Mouse (Mus musculus): ENCODE data around the gene Irf2bp2. TPM values are rescaled to one million over a fixed set of nuclear protein-coding genes. Genes with fewer than 3 reads are reported as not detected.
A peak's percentile ranks its signal among the peaks of the same experiment; 100 is the strongest.

Gene Irf2bp2
- polyA plus RNA-seq, 1 experiment from 2014 or later, result 12.1 TPM

DNA sequence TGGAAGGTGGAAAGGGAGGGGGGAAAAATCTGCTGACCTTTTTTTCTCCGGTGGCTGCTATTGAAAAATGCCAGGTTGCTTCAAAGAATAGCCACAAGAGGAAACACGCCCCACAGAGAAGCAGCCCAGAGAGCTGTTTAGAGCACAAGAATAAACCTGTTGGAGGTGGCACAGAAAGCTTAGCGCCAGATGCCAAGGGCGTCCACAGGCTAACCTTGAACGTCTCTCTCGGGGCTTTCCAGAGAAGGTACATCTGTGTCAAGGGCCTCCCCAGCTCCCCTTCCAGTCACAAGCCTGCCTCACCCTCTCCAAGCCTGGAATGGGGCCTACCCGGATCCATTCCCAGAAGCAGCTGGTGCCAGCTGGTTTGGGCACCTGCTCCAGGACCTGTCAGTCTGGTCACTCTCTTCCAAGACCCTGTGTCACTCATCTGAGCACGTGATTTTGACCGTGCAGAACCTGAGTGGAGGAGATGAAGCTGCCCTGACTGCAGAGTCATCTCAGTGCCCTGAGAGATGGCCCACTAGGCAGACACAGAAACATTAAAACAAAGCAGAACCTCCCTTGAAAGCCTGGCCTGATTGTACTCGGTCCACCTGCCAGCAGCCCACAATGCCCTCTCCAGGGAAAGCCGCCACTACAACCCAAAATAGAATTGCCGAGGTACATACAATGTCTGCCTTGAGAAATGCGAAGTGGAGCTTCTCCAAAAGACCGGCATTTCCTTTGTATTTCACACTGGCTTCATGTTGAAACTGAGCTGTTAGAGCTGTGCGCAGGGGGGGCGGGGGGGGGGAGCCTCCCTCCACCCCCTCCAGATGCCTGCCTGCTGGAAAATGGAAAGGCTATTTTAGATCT, 1.6 kb upstream of the Irf2bp2 start:
- peak overlapping the region; percentile 100 for H3K27ac ChIP-seq (ENCODE audit: low read length)
- H3K4me3 ChIP-seq (ENCODE audit: low read length), result peak overlapping the region; percentile 92
- ATAC-seq (ENCODE audit: low FRiP score, low TSS enrichment), result no peak
- no peaks in the 10 kb centered on the region for H3K27me3 ChIP-seq (ENCODE audit: insufficient read depth, low read length)
- 14% methylated on average over 16 of the region's 16 CpGs for WGBS
- H3K36me3 ChIP-seq (ENCODE audit: insufficient read depth, low read length), result peaks cover 9% of the 10 kb centered on the region
- peak overlapping the region; percentile 100 for H3K9ac ChIP-seq (replicated peaks; ENCODE audit: low read length)
- H3K4me2 ChIP-seq (replicated peaks; ENCODE audit: low read depth, low read length), result peak overlapping the region; percentile 90
- peaks cover 33% of the 10 kb centered on the region for H3K4me1 ChIP-seq (ENCODE audit: insufficient read depth, low read length)
- no peaks in the 10 kb centered on the region for H3K9me3 ChIP-seq (ENCODE audit: low read length)

DNA sequence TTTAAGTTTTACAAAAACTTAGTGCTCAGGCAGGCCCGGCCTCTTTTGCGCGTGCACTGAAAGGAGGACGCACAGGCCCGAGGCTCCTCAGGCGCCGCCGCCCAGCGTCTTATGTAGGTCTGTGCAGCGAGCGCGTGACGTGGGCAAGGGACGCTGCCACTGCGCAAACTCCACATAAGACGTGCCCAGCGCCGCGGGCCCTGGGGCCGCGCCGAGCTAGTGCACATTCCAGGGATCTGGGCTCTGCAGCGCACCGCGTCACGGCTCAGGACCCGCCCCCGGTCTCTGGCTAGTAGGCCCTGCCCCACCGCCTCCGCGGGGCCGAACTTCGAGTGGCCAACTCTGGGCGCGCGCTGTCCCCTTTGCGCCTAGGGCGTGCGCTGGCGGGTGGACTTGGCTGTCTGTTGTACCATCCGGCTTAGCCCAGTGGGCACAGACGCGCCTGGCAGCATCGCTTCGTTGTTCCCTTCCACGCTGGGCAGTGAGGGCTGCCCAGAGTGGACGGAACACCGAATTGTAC, 755 bp upstream of the Irf2bp2 start:
- Histone ChIP-seq H3K4me1 (ENCODE audit: insufficient read depth, low read length) (peaks cover 31% of the 10 kb centered on the region), H3K27ac (ENCODE audit: low read length) (peak overlapping the region; percentile 100), H3K36me3 (ENCODE audit: insufficient read depth, low read length) (peaks cover 14% of the 10 kb centered on the region), H3K4me2 (replicated peaks; ENCODE audit: low read depth, low read length) (peak overlapping the region; percentile 90), H3K4me3 (ENCODE audit: low read length) (peak overlapping the region; percentile 92), H3K9ac (replicated peaks; ENCODE audit: low read length) (peak overlapping the region; percentile 100), H3K9me3 (ENCODE audit: low read length) (no peaks in the 10 kb centered on the region), H3K27me3 (ENCODE audit: insufficient read depth, low read length) (no peaks in the 10 kb centered on the region)
- ATAC-seq (ENCODE audit: low FRiP score, low TSS enrichment), result peak; percentile 94
- WGBS, result under 1% methylated on average over 48 of the region's 48 CpGs

- no peaks in the 10 kb centered on the region for H3K27me3 ChIP-seq (ENCODE audit: insufficient read depth, low read length)
- no peaks in the 10 kb centered on the region for H3K9me3 ChIP-seq (ENCODE audit: low read length)
- ATAC-seq (ENCODE audit: low FRiP score, low TSS enrichment), result no peak
- H3K9ac ChIP-seq (replicated peaks; ENCODE audit: low read length), result peak overlapping the region; percentile 100
- peaks cover 41% of the 10 kb centered on the region for H3K4me1 ChIP-seq (ENCODE audit: insufficient read depth, low read length)
- under 1% methylated on average over 105 of the region's 113 CpGs for WGBS
- H3K27ac ChIP-seq (ENCODE audit: low read length), result peak overlapping the region; percentile 100
- H3K4me3 ChIP-seq (ENCODE audit: low read length), result peak overlapping the region; percentile 92
- H3K36me3 ChIP-seq (ENCODE audit: insufficient read depth, low read length), result peaks cover 17% of the 10 kb centered on the region
- H3K4me2 ChIP-seq (replicated peaks; ENCODE audit: low read depth, low read length), result peak overlapping the region; percentile 96
Observed at GRCm38 (mm10) chr8:126592771-126593571, 815 bp downstream of the Irf2bp2 start.

GRCm38 (mm10) chr8:126592381-126592770, 1.4 kb downstream of the Irf2bp2 start:
- H3K9me3 ChIP-seq (ENCODE audit: low read length), result no peaks in the 10 kb centered on the region
- peak overlapping the region; percentile 100 for H3K9ac ChIP-seq (replicated peaks; ENCODE audit: low read length)
- under 1% methylated on average over 42 of the region's 45 CpGs for WGBS
- H3K4me1 ChIP-seq (ENCODE audit: insufficient read depth, low read length), result peaks cover 43% of the 10 kb centered on the region
- H3K27ac ChIP-seq (ENCODE audit: low read length), result peak overlapping the region; percentile 100
- H3K4me3 ChIP-seq (ENCODE audit: low read length), result peak overlapping the region; percentile 92
- no peaks in the 10 kb centered on the region for H3K27me3 ChIP-seq (ENCODE audit: insufficient read depth, low read length)
- no peak for ATAC-seq (ENCODE audit: low FRiP score, low TSS enrichment)
- peak overlapping the region; percentile 96 for H3K4me2 ChIP-seq (replicated peaks; ENCODE audit: low read depth, low read length)
- peaks cover 17% of the 10 kb centered on the region for H3K36me3 ChIP-seq (ENCODE audit: insufficient read depth, low read length)

DNA sequence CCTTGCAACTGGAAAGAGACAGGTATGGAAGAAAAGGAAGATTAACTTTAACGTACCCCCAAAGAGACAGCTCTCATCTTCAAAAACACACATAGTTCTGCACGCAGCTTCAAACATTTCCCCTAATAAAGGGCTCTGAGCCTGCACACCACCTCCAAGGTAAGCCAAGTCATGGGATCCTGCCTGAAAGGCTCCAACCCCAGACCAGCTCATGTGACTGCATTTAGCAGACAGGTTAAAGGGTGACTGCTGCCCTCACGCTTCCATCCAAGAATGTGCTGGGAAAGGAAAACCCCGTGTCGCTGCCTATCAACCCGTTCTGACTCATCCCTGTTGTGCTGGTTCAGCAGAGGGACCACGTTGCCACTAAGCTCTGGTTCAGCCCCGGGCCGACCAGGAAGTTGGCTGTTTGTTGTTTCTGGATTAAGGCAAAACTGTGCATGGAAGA, 1.9 kb downstream of the Irf2bp2 start:
- ATAC-seq (ENCODE audit: low FRiP score, low TSS enrichment), result no peak
- peaks cover 21% of the 10 kb centered on the region for H3K36me3 ChIP-seq (ENCODE audit: insufficient read depth, low read length)

DNA sequence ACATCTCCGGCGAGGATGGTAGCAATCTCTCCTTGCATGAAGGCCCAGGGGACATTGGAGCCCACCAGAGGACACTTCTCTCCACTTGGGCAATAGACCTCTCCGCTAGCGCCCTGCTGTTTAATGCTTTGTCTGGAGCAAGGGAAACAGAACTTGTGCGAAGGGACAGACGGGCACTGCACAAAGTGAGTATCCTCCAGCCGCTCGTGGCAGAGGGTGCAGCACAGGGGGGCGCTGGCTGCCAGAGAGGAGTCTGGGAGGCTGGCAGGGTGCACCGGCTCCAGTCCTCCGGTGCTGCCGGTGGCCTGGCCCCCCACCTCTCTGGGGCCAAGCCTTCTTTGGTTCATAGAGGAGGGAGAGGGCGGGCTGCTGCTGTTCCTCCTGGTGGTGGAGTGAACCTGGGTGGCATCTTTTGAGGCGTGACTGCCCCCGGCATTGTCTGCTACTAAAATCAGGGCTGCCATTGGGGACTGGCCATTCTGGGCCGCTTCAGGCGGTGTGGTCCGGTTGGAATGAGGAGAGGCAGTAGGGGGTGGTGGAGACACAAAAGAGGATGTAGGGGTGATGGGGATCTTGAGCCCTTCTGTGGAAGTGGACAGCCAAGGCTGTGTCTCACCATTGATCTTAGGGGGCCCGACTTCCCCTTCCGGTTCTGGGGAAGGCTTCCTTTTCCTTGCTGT, 2.5 kb downstream of the Irf2bp2 start:
- Histone ChIP-seq H3K4me1 (ENCODE audit: insufficient read depth, low read length) (peaks cover 41% of the 10 kb centered on the region), H3K9me3 (ENCODE audit: low read length) (no peaks in the 10 kb centered on the region), H3K9ac (replicated peaks; ENCODE audit: low read length) (peak overlapping the region; percentile 100), H3K36me3 (ENCODE audit: insufficient read depth, low read length) (peaks cover 23% of the 10 kb centered on the region), H3K27ac (ENCODE audit: low read length) (peak overlapping the region; percentile 100), H3K4me3 (ENCODE audit: low read length) (peak overlapping the region; percentile 92), H3K4me2 (replicated peaks; ENCODE audit: low read depth, low read length) (peak overlapping the region; percentile 96), H3K27me3 (ENCODE audit: insufficient read depth, low read length) (no peaks in the 10 kb centered on the region)
- ATAC-seq (ENCODE audit: low FRiP score, low TSS enrichment), result no peak
- WGBS, result under 1% methylated on average over 20 of the region's 20 CpGs

More for the DNA sequence above, 1.9 kb downstream of the Irf2bp2 start:
- peak overlapping the region; percentile 96 for H3K4me2 ChIP-seq (replicated peaks; ENCODE audit: low read depth, low read length)
- peaks cover 42% of the 10 kb centered on the region for H3K4me1 ChIP-seq (ENCODE audit: insufficient read depth, low read length)
- H3K27me3 ChIP-seq (ENCODE audit: insufficient read depth, low read length), result no peaks in the 10 kb centered on the region
- peak overlapping the region; percentile 100 for H3K9ac ChIP-seq (replicated peaks; ENCODE audit: low read length)
- WGBS, result 0% methylated on average over 9 of the region's 9 CpGs
- peak overlapping the region; percentile 100 for H3K27ac ChIP-seq (ENCODE audit: low read length)
- H3K9me3 ChIP-seq (ENCODE audit: low read length), result no peaks in the 10 kb centered on the region
- peak overlapping the region; percentile 92 for H3K4me3 ChIP-seq (ENCODE audit: low read length)

DNA sequence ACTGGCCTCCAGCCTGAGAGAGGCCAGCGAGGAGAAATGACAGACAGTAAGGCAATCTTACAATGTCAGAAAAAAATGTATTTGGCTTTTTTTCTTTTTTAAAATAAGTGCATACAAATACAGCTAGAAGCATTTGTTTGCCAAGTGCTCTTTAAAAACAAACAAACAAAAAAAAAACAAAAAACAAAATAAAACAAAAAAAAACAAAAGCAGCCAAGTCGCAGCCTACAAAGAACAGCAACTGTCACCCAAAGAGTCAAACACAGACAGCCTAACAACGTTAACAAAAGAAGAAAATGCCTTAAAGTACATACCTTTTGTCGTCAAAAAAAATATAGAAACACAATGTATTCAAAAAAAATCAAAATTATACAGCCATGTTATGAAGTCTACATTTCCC, 3.2 kb downstream of the Irf2bp2 start:
- Histone ChIP-seq H3K27ac (ENCODE audit: low read length) (peak overlapping the region; percentile 89), H3K27me3 (ENCODE audit: insufficient read depth, low read length) (no peaks in the 10 kb centered on the region), H3K36me3 (ENCODE audit: insufficient read depth, low read length) (peaks cover 26% of the 10 kb centered on the region), H3K9me3 (ENCODE audit: low read length) (no peaks in the 10 kb centered on the region), H3K4me3 (ENCODE audit: low read length) (peak overlapping the region; percentile 92), H3K4me1 (ENCODE audit: insufficient read depth, low read length) (peaks cover 42% of the 10 kb centered on the region), H3K4me2 (replicated peaks; ENCODE audit: low read depth, low read length) (peak overlapping the region; percentile 96), H3K9ac (replicated peaks; ENCODE audit: low read length) (peak overlapping the region; percentile 100)
- no peak for ATAC-seq (ENCODE audit: low FRiP score, low TSS enrichment)
- 7% methylated on average over 4 of the region's 4 CpGs for WGBS

DNA sequence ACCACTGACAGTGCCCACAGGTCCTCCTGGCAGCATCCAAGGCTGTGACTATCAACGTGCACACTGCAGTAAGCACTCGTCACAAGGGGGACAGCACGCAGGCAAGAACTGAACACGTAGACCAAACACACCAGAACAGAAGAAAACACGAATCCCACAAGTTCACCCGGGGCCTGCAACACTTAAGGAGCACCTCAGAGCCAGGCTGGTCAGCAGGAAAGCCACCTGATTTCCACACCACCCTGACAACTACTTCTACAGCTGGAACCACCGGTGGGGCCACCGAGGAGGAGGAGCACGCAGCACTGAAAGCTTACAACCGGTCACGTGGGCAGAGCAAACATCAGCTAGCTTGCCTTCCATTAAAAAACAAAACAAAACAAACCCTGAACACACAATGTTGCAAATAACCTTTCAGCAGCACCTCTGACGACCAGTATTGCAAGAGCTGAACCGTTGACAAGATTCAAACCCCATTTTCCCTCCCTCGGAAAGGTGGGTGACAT, 3.7 kb downstream of the Irf2bp2 start:
- Histone ChIP-seq H3K4me1 (ENCODE audit: insufficient read depth, low read length) (peaks cover 42% of the 10 kb centered on the region), H3K9ac (replicated peaks; ENCODE audit: low read length) (peak overlapping the region; percentile 100), H3K36me3 (ENCODE audit: insufficient read depth, low read length) (peaks cover 30% of the 10 kb centered on the region), H3K27me3 (ENCODE audit: insufficient read depth, low read length) (no peaks in the 10 kb centered on the region), H3K9me3 (ENCODE audit: low read length) (no peaks in the 10 kb centered on the region), H3K27ac (ENCODE audit: low read length) (peak overlapping the region; percentile 89), H3K4me3 (ENCODE audit: low read length) (peak overlapping the region; percentile 92), H3K4me2 (replicated peaks; ENCODE audit: low read depth, low read length) (peak overlapping the region; percentile 96)
- no peak for ATAC-seq (ENCODE audit: low FRiP score, low TSS enrichment)
- WGBS, result under 1% methylated on average over 14 of the region's 14 CpGs

GRCm38 (mm10) chr8:126589507-126590023, 4.2 kb downstream of the Irf2bp2 start:
- H3K36me3 ChIP-seq (ENCODE audit: insufficient read depth, low read length), result peaks cover 30% of the 10 kb centered on the region
- no peak for ATAC-seq (ENCODE audit: low FRiP score, low TSS enrichment)

More at GRCm38 (mm10) chr8:126589507-126590023, 4.2 kb downstream of the Irf2bp2 start:
- Histone ChIP-seq H3K27ac (ENCODE audit: low read length) (peak overlapping the region; percentile 89), H3K4me2 (replicated peaks; ENCODE audit: low read depth, low read length) (peak overlapping the region; percentile 96), H3K27me3 (ENCODE audit: insufficient read depth, low read length) (no peaks in the 10 kb centered on the region), H3K9ac (replicated peaks; ENCODE audit: low read length) (peak overlapping the region; percentile 100), H3K9me3 (ENCODE audit: low read length) (no peaks in the 10 kb centered on the region), H3K4me1 (ENCODE audit: insufficient read depth, low read length) (peaks cover 43% of the 10 kb centered on the region), H3K4me3 (ENCODE audit: low read length) (peak overlapping the region; percentile 92)
- 0% methylated on average over 1 of the region's 1 CpGs for WGBS

Measured in kidney, embryonic 16.5 days (tissue).